In genomic region chr11:65678824-65679402, GRCm38 (mm10) we compare ENCODE assay signal across 8 mouse cellular contexts.
A peak's percentile ranks its signal among the peaks of the same experiment; 100 is the strongest.
DNase-seq lines count a peak whose midpoint lies in the region; ATAC-seq lines count a peak whose summit lies in the region.

No protein-coding gene starts in this region.

- no peak overlapping the region for H3K4me2 ChIP-seq in hindbrain, embryonic 14.5 days (replicated peaks)
- H3K4me2 ChIP-seq in midbrain, embryonic 14.5 days (ENCODE audit: low read length) = no peak overlapping the region

- no peak overlapping the region for H3K4me3 ChIP-seq in hindbrain, embryonic 14.5 days (replicated peaks; ENCODE audit: low read length)
- H3K4me3 ChIP-seq in midbrain, embryonic 14.5 days (replicated peaks; ENCODE audit: low read depth, low read length) = no peak overlapping the region

- intact Hi-C loops in left cerebral cortex, postnatal 14 days (cut with DNase I) = loop anchor here (2.0 to 10.0 kb wide), 3 partner anchors 410 to 694 kb away; partner anchors contain the start of gene Myocd

- no peak overlapping the region for H3K9ac ChIP-seq in hindbrain, embryonic 14.5 days
- H3K9ac ChIP-seq in midbrain, embryonic 14.5 days (replicated peaks; ENCODE audit: low read length) = 0 out of 2 replicates have a peak overlapping the region, but pooled peaks have one; percentile 9

- no peak overlapping the region for H3K27ac ChIP-seq in hindbrain, embryonic 14.5 days
- no peak overlapping the region for H3K27ac ChIP-seq in midbrain, embryonic 14.5 days (replicated peaks; ENCODE audit: low read depth, low read length)

- DNase-seq in adrenal gland, postnatal 10 days = peak; percentile 43
- DNase-seq in adrenal gland, adult 8-10 months = no peak
- DNase-seq in Muller cell, postnatal 12 days (ENCODE audit: inconsistent ontology term) = peak; percentile 45
- DNase-seq in hindbrain, embryonic 14.5 days (ENCODE audit: low spot score) = peak; percentile 82
- DNase-seq in left cerebral cortex, postnatal 14 days (ENCODE audit: low spot score in 2 of 2) = peak; percentile 35 to 58
- peak; percentile 84 for DNase-seq in midbrain, embryonic 14.5 days
- no peak for DNase-seq in thymus, postnatal 0 days (ENCODE audit: low spot score)

- ATAC-seq in erythroid progenitor cell, adult 5-6 weeks (replicated peaks; ENCODE audit: low FRiP score, poor library complexity, severe bottlenecking) = peak; percentile 49; the same call in 1 of the 2 replicates
- ATAC-seq in hindbrain, embryonic 14.5 days (ENCODE audit: low FRiP score) = no peak
- ATAC-seq in midbrain, embryonic 14.5 days (ENCODE audit: low FRiP score, low TSS enrichment) = no peak

- H3K27me3 ChIP-seq in hindbrain, embryonic 14.5 days (ENCODE audit: control insufficient read depth, insufficient read depth, low read length) = no peaks in the 10 kb centered on the region
- no peaks in the 10 kb centered on the region for H3K27me3 ChIP-seq in midbrain, embryonic 14.5 days (ENCODE audit: control insufficient read depth, insufficient read depth, low read length)

- WGBS in hindbrain, embryonic 14.5 days = 36% methylated on average over 12 of the region's 12 CpGs
- 33% methylated on average over 12 of the region's 12 CpGs for WGBS in midbrain, embryonic 14.5 days

- no peaks in the 10 kb centered on the region for H3K4me1 ChIP-seq in hindbrain, embryonic 14.5 days (replicated peaks; ENCODE audit: control insufficient read depth, insufficient read depth, low read length)
- no peaks in the 10 kb centered on the region for H3K4me1 ChIP-seq in midbrain, embryonic 14.5 days (ENCODE audit: control insufficient read depth, insufficient read depth, low read length)

- H3K36me3 ChIP-seq in hindbrain, embryonic 14.5 days (replicated peaks; ENCODE audit: control insufficient read depth, insufficient read depth) = no peaks in the 10 kb centered on the region
- no peaks in the 10 kb centered on the region for H3K36me3 ChIP-seq in midbrain, embryonic 14.5 days (ENCODE audit: control insufficient read depth, insufficient read depth, low read length)

- no peaks in the 10 kb centered on the region for H3K9me3 ChIP-seq in hindbrain, embryonic 14.5 days (ENCODE audit: control insufficient read depth, low read length)
- H3K9me3 ChIP-seq in midbrain, embryonic 14.5 days (ENCODE audit: control insufficient read depth, low read length) = no peaks in the 10 kb centered on the region

Comparison
In these comparisons a context has a peak if more than half of its experiments do, and no peak if none do; other contexts are left out.
1. DNase-seq: peak in adrenal gland, postnatal 10 days (single experiment), Muller cell, postnatal 12 days (single experiment), hindbrain, embryonic 14.5 days (single experiment), left cerebral cortex, postnatal 14 days (2 of 2) and midbrain, embryonic 14.5 days (single experiment); none in adrenal gland, adult 8-10 months (single experiment) and thymus, postnatal 0 days (single experiment).